Mouse (Mus musculus): Measurements from ENCODE around the gene Eif3l.
A peak's percentile ranks its signal among the peaks of the same experiment; 100 is the strongest.

Gene Eif3l

GRCm38 (mm10) chr15:79123751-79124150 is 48.8 kb downstream of the Eif3l start:
- no peak for DNase-seq (ENCODE audit: low spot score in 2 of 2)

- DNase-seq (ENCODE audit: low spot score in 2 of 2): no peak
Observed at GRCm38 (mm10) chr15:79124331-79124875, 49.4 kb downstream of the Eif3l start.

- DNase-seq (ENCODE audit: low spot score in 2 of 2): no peak
Observed at GRCm38 (mm10) chr15:79126217-79126932, 51.4 kb downstream of the Eif3l start.

GRCm38 (mm10) chr15:79127101-79127500 is 52.1 kb downstream of the Eif3l start:
- DNase-seq (ENCODE audit: low spot score in 2 of 2): no peak

GRCm38 (mm10) chr15:79128208-79128607 is 53.2 kb downstream of the Eif3l start:
- DNase-seq (ENCODE audit: low spot score in 2 of 2): no peak

DNA sequence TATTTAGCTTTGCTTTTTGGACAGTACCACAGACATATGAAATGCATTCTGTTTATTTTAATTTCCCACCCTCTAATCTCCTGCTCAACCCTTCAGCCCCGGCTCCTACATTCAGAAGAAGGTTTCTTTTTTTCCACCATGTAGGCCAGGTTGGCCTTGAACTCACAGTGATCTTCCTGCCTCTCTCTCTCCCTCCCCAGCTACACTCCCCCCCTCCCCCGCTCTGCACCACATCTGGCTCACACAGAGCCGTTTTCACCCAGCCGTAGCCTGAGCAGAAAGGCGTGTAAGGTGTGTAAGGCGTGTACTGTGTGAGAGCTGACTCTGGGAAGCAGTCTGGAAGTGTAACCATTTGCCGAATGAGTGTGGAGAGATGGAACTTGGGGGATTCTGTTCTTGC is 54.3 kb downstream of the Eif3l start:
- DNase-seq (ENCODE audit: low spot score in 2 of 2): no peak

DNA sequence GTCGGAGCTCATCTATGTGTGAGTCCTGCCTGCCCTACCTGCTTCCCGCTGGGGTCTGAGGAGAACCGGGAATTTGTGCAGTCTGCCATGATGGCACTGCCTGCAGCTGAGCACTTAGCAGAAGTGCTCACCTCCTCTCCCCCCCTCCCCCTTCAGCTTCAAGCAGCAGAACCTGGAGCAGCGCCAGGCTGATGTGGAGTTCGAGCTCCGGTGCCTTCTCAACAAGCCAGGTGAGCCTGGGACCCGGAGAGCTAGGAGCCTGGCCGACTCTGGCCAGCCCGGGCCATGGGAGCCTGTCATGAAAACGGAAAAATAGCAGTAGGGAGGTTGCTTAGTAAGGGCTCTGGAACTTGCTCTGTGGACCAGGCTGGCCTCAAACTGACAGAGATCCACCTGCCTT is 55.8 kb downstream of the Eif3l start:
- no peak for DNase-seq (ENCODE audit: low spot score in 2 of 2)

DNA sequence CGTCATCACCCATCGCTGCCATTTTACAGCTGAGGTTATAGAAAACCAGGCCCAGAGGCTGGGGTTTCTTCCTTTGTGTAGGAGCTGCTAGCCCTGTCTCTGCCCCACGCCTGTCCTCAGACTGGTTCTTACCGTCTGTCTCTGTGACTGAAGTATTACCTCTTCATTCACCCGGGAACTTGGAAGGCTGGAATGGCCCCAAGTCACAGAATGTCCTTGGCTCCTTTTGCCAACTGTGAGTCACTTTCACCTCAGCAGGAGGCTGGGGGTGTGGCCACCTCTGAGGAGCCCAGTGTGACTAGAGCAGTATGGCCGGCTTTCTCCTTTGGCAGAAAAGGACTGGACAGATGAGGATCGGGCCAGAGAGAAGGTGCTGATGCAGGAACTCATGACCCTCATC is 56.5 kb downstream of the Eif3l start:
- DNase-seq (ENCODE audit: low spot score in 2 of 2): peak in 1 of 2 experiments; percentile 64

DNA sequence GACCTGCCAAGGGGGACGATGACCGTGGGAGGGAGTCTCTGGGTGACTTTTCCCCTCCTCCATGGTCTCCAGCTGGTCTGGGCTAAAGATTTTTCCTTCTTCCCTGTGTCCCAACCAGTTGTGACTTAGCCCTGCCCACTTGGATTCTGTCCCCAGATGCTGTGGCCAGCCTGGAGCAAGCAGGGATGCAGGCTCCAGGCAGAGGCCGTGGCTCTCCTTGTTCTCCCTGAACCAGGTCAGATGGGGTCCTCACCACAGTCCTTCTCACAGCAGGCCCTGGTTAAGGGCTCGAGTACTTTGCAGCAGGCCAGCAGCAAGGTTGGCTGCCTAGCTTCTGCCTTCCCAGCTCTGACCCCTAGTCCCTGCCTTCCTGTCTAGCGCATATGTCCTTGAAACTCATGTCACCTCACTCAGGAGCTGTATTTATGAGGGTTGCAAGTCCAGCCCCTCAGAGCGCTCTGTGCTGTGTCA is 58.2 kb downstream of the Eif3l start:
- DNase-seq (ENCODE audit: low spot score in 2 of 2): no peak

GRCm38 (mm10) chr15:79134496-79135270 is 59.7 kb downstream of the Eif3l start:
- no peak for DNase-seq (ENCODE audit: low spot score in 2 of 2)

GRCm38 (mm10) chr15:79135332-79135731 is 60.4 kb downstream of the Eif3l start:
- DNase-seq (ENCODE audit: low spot score in 2 of 2): no peak

- no peak for DNase-seq (ENCODE audit: low spot score in 2 of 2)
Observed at GRCm38 (mm10) chr15:79135783-79136575, 61.0 kb downstream of the Eif3l start.

GRCm38 (mm10) chr15:79139640-79140039 is 64.7 kb downstream of the Eif3l start:
- DNase-seq (ENCODE audit: low spot score in 2 of 2): no peak

GRCm38 (mm10) chr15:79140866-79141565 is 66.0 kb downstream of the Eif3l start, which contains the start of the genes Polr2f and 1700088E04Rik:
Gene Polr2f (plus strand): TSS chr15:79141009.
Gene 1700088E04Rik (minus strand): TSS chr15:79141253.
- peak; percentile 90 to 94 for DNase-seq (ENCODE audit: low spot score in 2 of 2)

GRCm38 (mm10) chr15:79141566-79141917 is 66.6 kb downstream of the Eif3l start:
- no peak for DNase-seq (ENCODE audit: low spot score in 2 of 2)

GRCm38 (mm10) chr15:79143316-79143715 is 68.3 kb downstream of the Eif3l start:
- no peak for DNase-seq (ENCODE audit: low spot score in 2 of 2)

Measured in urinary bladder, postnatal 4 days (tissue).